13 mouse cellular contexts compared by ENCODE assay signal in genomic region chr10:86990666-86991065, GRCm38 (mm10). TPM values are rescaled to one million over a fixed set of nuclear protein-coding genes. Genes with fewer than 3 reads are reported as not detected.
DNase-seq lines count a peak whose midpoint lies in the region; ATAC-seq and TF ChIP-seq lines count a peak whose summit lies in the region.
"Had no signal": no experiment of that assay in that cellular context is flagged by ENCODE, and none has a peak within 500 bp of the region (broad histone marks: within the 10 kb centered on the region; RNA-seq: fewer than 3 reads in every experiment).

No protein-coding gene starts in this region.

- no peak for DNase-seq in heart, postnatal 10 days
- peak; percentile 44 for DNase-seq in adrenal gland, postnatal 10 days
- DNase-seq in mesoderm, embryonic 11.5 days (ENCODE audit: low read depth, low spot score) = peak; percentile 22
- DNase-seq in gastrocnemius, adult 2 months = no peak
- no peak for DNase-seq in midbrain, embryonic 14.5 days
- no peak for DNase-seq in gastrocnemius, postnatal 10 days
- DNase-seq: thymus, postnatal 4 days had no signal

- no peaks in the 10 kb centered on the region for H3K9me3 ChIP-seq in heart, embryonic 13.5 days
- H3K9me3 ChIP-seq in intestine, embryonic 16.5 days (ENCODE audit: control insufficient read depth, low read length) = no peaks in the 10 kb centered on the region
- H3K9me3 ChIP-seq in midbrain, embryonic 14.5 days (ENCODE audit: control insufficient read depth, low read length) = no peaks in the 10 kb centered on the region
- H3K9me3 ChIP-seq: embryonic facial prominence, embryonic 12.5 days; forebrain, embryonic 15.5 days; lung, embryonic 15.5 days had no signal

- H3K36me3 ChIP-seq in heart, embryonic 13.5 days = no peaks in the 10 kb centered on the region
- H3K36me3 ChIP-seq in intestine, embryonic 16.5 days (ENCODE audit: control insufficient read depth, insufficient read depth, low read length) = no peaks in the 10 kb centered on the region
- no peaks in the 10 kb centered on the region for H3K36me3 ChIP-seq in midbrain, embryonic 14.5 days (ENCODE audit: control insufficient read depth, insufficient read depth, low read length)
- H3K36me3 ChIP-seq: embryonic facial prominence, embryonic 12.5 days; forebrain, embryonic 15.5 days; lung, embryonic 15.5 days had no signal

- H3K4me3 ChIP-seq in heart, embryonic 13.5 days = no peak overlapping the region
- H3K4me3 ChIP-seq in intestine, embryonic 16.5 days (ENCODE audit: low read length) = no peak overlapping the region
- no peak overlapping the region for H3K4me3 ChIP-seq in gastrocnemius, adult 2 months
- no peak overlapping the region for H3K4me3 ChIP-seq in midbrain, embryonic 14.5 days (replicated peaks; ENCODE audit: low read depth, low read length)
- H3K4me3 ChIP-seq: embryonic facial prominence, embryonic 12.5 days; forebrain, embryonic 15.5 days; lung, embryonic 15.5 days had no signal

- 5% methylated on average over 9 of the region's 9 CpGs for whole genome bisulfite sequencing in heart, embryonic 13.5 days
- WGBS in intestine, embryonic 16.5 days = 31% methylated on average over 9 of the region's 9 CpGs
- WGBS in midbrain, embryonic 14.5 days = 85% methylated on average over 9 of the region's 9 CpGs

- no peak overlapping the region for H3K9ac ChIP-seq in heart, embryonic 13.5 days
- H3K9ac ChIP-seq in intestine, embryonic 16.5 days (ENCODE audit: low read depth, low read length) = no peak overlapping the region
- no peak overlapping the region for H3K9ac ChIP-seq in midbrain, embryonic 14.5 days (replicated peaks; ENCODE audit: low read length)
- H3K9ac ChIP-seq: embryonic facial prominence, embryonic 12.5 days; forebrain, embryonic 15.5 days; lung, embryonic 15.5 days had no signal

- intact Hi-C loops in heart, postnatal 10 days (cut with DNase I) = no loop called here
- intact Hi-C loops in gastrocnemius, adult 2 months (cut with DNase I) = no loop called here

- H3K4me2 ChIP-seq in heart, embryonic 13.5 days = peak overlapping the region; percentile 4
- H3K4me2 ChIP-seq in intestine, embryonic 16.5 days (ENCODE audit: low read depth, low read length) = no peak overlapping the region
- no peak overlapping the region for H3K4me2 ChIP-seq in midbrain, embryonic 14.5 days (ENCODE audit: low read length)
- H3K4me2 ChIP-seq: embryonic facial prominence, embryonic 12.5 days; forebrain, embryonic 15.5 days; lung, embryonic 15.5 days had no signal

- ATAC-seq in heart, embryonic 13.5 days (ENCODE audit: extremely low read depth, insufficient number of reproducible peaks, low FRiP score, low TSS enrichment) = no peak
- ATAC-seq in intestine, embryonic 16.5 days = peak; percentile 97
- no peak for ATAC-seq in midbrain, embryonic 14.5 days (ENCODE audit: low FRiP score, low TSS enrichment)
- ATAC-seq: CD4-positive, CD25-positive, alpha-beta regulatory T cell, adult 4 months; forebrain, embryonic 15.5 days had no signal

- no peak for TF ChIP-seq CTCF in gastrocnemius, adult 2 months (IDR thresholded peaks at IDR 0.05)

- H3K4me1 ChIP-seq in heart, embryonic 13.5 days = peaks cover 22% of the 10 kb centered on the region
- peaks cover 6% of the 10 kb centered on the region; the same call in 1 of the 2 replicates for H3K4me1 ChIP-seq in intestine, embryonic 16.5 days (ENCODE audit: control insufficient read depth, insufficient read depth, low read length)
- H3K4me1 ChIP-seq in midbrain, embryonic 14.5 days (ENCODE audit: control insufficient read depth, insufficient read depth, low read length) = no peaks in the 10 kb centered on the region
- H3K4me1 ChIP-seq: embryonic facial prominence, embryonic 12.5 days; forebrain, embryonic 15.5 days; lung, embryonic 15.5 days had no signal

- H3K27ac ChIP-seq in heart, embryonic 13.5 days (replicated peaks) = peak overlapping the region; percentile 33; the same call in 1 of the 2 replicates
- H3K27ac ChIP-seq in intestine, embryonic 16.5 days (ENCODE audit: low read length) = peak overlapping the region; percentile 78
- no peak overlapping the region for H3K27ac ChIP-seq in gastrocnemius, adult 2 months
- H3K27ac ChIP-seq in midbrain, embryonic 14.5 days (replicated peaks; ENCODE audit: low read depth, low read length) = no peak overlapping the region
- H3K27ac ChIP-seq: embryonic facial prominence, embryonic 12.5 days; forebrain, embryonic 15.5 days; lung, embryonic 15.5 days had no signal

- peaks cover 41% of the 10 kb centered on the region for H3K27me3 ChIP-seq in heart, embryonic 13.5 days (replicated peaks)
- no peaks in the 10 kb centered on the region for H3K27me3 ChIP-seq in intestine, embryonic 16.5 days (replicated peaks; ENCODE audit: control insufficient read depth, insufficient read depth, low read length)
- H3K27me3 ChIP-seq in midbrain, embryonic 14.5 days (ENCODE audit: control insufficient read depth, insufficient read depth, low read length) = no peaks in the 10 kb centered on the region
- H3K27me3 ChIP-seq: embryonic facial prominence, embryonic 12.5 days; forebrain, embryonic 15.5 days; lung, embryonic 15.5 days had no signal

RNA-seq across cellular contexts. Expression of gene Stab2, which starts 17.2 kb away (rescaled TPM):
- 0.53 and 1.1 TPM in 2 replicates for polyA plus RNA-seq in heart, embryonic 13.5 days (2015; fragmentation: Nextera tagmentation; extraction: Ambion mirVana)
- total RNA-seq in heart, postnatal 10 days (2021) = under 1 TPM; 0.22 to 0.41 TPM
- 10 to 100 TPM; 16.2 to 22.3 TPM for total RNA-seq in adrenal gland, postnatal 10 days (2021)
- polyA plus RNA-seq in intestine, embryonic 16.5 days (2015; fragmentation: Nextera tagmentation; extraction: Ambion mirVana) = 0.78 and 0.95 TPM in 2 replicates
- 1 to 10 TPM in 1 of 2 experiments, under 1 TPM in 1; 0.84 to 4.5 TPM for total RNA-seq in gastrocnemius, adult 2 months (2021)
- 0.07 TPM in 2 replicates for polyA plus RNA-seq in midbrain, embryonic 14.5 days (2014; fragmentation: Nextera tagmentation; extraction: Ambion mirVana)
- total RNA-seq in gastrocnemius, postnatal 10 days (2021) = under 1 TPM; 0.47 to 0.86 TPM

Comparison
In these comparisons a context has a peak if more than half of its experiments do, and no peak if none do; other contexts are left out.
1. H3K27ac ChIP-seq: peak in heart, embryonic 13.5 days (single experiment) and intestine, embryonic 16.5 days (single experiment); none in gastrocnemius, adult 2 months (single experiment) and midbrain, embryonic 14.5 days (single experiment).
2. DNase-seq: peak in adrenal gland, postnatal 10 days (single experiment) and mesoderm, embryonic 11.5 days (single experiment); none in heart, postnatal 10 days (0 of 2), gastrocnemius, adult 2 months (single experiment), midbrain, embryonic 14.5 days (single experiment) and gastrocnemius, postnatal 10 days (single experiment).